Mouse (Mus musculus) liver, adult (tissue): Measurements from ENCODE around the gene Col5a2.

ENCODE experiments used
- GATA4 ChIP-seq: IDR thresholded peaks from 2 replicates; pipeline ENCODE4 v1.6.1; 2014; ENCODE audit warnings: mild to moderate bottlenecking, low read length; ENCODE audit not compliant: insufficient replicate concordance

Col5a2 gene

GRCm38 (mm10) chr1:45455763-45456162 is 47.3 kb downstream of the Col5a2 start:
- no peak for TF ChIP-seq GATA4

GRCm38 (mm10) chr1:45448856-45449255 is 54.2 kb downstream of the Col5a2 start:
- no peak for TF ChIP-seq GATA4

DNA sequence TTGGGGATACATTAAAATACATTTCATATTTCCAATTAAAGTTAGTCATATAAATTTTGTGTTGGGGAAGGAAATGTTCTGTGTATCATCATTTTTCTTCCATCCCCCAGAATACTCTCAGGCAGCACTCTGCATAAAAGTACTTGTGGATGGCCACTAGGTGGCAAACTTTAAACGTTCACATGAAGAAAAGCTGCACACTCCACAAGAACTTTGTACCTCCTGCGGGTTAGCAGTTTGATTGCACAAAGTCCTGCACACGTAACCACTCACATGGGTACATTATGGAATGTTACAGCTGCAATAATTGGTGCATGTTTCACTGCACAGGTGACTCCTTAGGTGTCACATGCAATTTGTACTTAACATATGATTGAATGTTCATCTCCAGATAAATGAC is 71.2 kb downstream of the Col5a2 start:
- TF ChIP-seq GATA4: no peak

GRCm38 (mm10) chr1:45430520-45430919 is 72.6 kb downstream of the Col5a2 start:
- TF ChIP-seq GATA4: no peak

DNA sequence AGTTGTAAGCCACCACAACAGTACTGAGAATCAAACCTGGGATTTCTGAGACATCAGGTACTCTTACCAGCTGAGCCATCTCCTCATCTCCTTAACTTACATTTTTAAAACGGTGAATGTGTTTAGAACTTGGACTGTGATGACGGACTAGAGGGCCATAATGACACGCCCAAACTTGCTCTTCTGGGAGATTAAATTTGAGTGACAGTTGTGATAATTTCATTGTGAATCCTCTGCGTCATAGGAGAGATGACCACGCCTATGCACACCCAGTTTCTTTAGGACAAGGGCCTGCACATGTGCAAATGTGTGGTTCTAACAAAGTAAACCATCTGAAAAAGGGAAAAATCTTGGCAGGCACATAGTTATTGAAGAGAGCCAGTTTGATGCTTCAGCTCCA is 79.2 kb downstream of the Col5a2 start:
- no peak for TF ChIP-seq GATA4

- no peak for TF ChIP-seq GATA4
Measured at GRCm38 (mm10) chr1:45420554-45420953, 82.5 kb downstream of the Col5a2 start.

DNA sequence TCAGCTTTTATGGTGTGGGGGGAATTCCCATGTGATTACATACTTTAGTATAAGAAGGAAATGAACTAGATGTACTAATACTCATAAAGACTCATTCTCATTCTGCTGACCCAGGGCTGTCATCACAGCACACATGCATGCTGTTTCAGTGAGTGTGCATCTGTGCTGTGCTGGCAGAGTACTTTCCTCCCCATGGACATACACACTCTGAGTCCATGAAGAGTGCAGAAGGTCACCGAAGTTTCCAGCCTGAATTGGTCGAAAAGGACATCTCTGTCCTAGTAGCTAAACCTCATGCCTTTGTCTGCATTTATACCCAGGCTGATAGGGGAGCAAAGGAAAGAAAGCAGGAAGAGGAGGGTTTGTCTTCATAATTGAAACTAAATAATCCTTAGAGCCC is 83.2 kb downstream of the Col5a2 start:
- no peak for TF ChIP-seq GATA4

DNA sequence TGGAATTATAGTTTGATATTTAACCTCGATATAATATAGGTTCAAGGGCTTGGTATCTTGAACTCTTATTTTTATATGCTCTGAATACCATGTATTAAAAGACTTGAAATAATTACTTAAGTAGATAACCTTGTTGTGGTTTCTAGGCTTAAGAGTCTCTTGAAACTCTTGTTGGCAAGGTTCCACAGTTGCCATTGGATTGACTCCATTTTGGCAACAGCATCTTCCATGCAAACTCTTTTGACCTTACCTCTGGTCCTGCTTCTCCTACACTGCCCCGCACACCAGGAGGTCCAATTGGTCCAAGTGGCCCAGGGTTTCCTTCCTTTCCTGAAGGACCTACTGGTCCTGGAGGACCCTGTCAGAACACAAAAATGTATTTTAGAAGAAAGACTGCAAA is 121.2 kb downstream of the Col5a2 start:
- no peak for TF ChIP-seq GATA4

- no peak for TF ChIP-seq GATA4
Measured at GRCm38 (mm10) chr1:45379992-45380690, 122.9 kb downstream of the Col5a2 start.

GRCm38 (mm10) chr1:45365427-45365826 is 137.7 kb downstream of the Col5a2 start:
- no peak for TF ChIP-seq GATA4

DNA sequence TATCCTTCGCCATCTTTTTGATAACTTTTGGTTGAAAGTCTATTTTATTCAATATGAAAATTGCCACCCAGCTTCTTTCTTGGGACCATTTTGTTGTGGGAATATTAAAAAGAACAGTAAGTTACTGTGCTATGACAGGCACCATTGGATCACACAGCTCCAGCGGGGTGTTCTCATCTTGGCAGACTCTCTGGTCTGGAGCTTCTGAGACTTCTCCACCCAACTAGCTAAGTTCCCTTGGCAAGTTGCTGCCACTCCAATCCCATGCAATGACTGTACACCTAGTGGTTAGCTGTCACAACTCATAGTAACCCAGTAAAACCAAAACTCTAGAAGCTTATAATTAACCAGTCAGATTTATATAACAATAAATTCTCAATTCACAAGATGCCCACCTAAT is 139.8 kb downstream of the Col5a2 start:
- no peak for TF ChIP-seq GATA4

DNA sequence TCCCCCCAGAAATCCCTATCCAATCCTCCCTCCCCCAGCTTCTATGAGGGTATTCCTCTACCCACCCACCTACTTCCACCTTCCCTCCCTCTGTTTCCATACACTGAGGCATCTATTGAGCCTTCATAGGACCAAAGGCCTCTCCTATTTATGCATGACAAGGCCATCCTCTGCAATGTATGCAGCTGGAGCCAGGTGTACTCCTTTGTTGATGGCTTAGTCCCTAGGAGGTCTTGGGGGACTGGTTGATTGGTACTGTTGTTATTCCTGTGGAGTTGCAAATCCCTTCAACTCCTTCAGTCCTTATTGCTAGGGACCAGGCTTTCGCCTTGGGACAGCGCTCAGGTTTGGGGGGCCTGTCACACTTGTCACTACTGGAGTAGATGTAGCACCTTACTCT is 143.4 kb downstream of the Col5a2 start:
- TF ChIP-seq GATA4: no peak

DNA sequence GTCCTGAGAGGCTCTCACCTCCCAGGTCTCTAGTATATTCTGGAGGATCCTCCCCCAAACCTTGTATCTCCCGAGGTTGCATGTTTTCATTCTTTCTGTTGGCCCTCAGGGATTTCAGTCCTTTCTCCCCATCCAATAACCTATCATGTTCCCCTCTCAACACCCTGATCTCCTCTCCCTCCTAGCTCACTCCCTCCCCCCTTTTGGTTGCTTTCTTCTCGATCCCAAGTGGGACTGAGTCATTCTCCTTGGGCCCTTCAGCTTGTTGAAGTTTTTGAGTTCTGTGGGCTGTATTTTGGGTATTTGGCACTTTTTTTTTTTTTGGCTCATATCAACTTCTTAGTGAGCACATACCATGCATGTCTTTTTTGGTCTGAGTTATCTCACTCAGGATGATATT is 143.9 kb downstream of the Col5a2 start:
- TF ChIP-seq GATA4: no peak

GRCm38 (mm10) chr1:45358020-45358419 is 145.1 kb downstream of the Col5a2 start:
- no peak for TF ChIP-seq GATA4

GRCm38 (mm10) chr1:45355944-45356343 is 147.1 kb downstream of the Col5a2 start:
- no peak for TF ChIP-seq GATA4

GRCm38 (mm10) chr1:45329149-45329548 is 173.9 kb downstream of the Col5a2 start:
- TF ChIP-seq GATA4: no peak
